Comparison of ENCODE assay signal across 13 mouse cellular contexts in the genomic region with DNA sequence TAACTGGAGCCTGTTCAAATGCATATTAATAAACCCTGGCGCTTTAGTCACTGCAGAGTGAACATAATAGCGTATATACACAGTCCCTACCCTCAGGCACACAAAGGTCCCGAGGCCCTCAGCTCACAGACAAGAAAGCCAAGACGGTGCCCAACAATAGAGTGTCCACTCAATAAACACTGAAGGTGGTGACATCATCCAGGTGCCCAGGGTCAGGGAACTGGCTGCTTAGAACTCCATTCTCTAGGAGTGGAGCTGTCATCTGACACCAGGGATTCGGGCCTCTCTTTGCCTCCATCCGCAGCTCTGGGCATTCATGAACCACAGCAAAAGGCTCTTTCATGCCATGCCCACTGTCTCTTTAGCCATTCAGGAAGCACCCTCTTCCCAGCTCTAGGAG. TPM values are rescaled to one million over a fixed set of nuclear protein-coding genes. Genes with fewer than 3 reads are reported as not detected.
DNase-seq lines count a peak whose midpoint lies in the region; ATAC-seq and TF ChIP-seq lines count a peak whose summit lies in the region.
"Had no signal": no experiment of that assay in that cellular context is flagged by ENCODE, and none has a peak within 500 bp of the region (broad histone marks: within the 10 kb centered on the region; RNA-seq: fewer than 3 reads in every experiment).

No protein-coding gene starts in this region.

- TF ChIP-seq CTCF in hindbrain, postnatal 0 days (IDR thresholded peaks at IDR 0.05; ENCODE audit: low read depth): no peak
- TF ChIP-seq CTCF in stomach, postnatal 0 days (IDR thresholded peaks at IDR 0.05; ENCODE audit: low read depth): no peak

- H3K9ac ChIP-seq in neural tube, embryonic 11.5 days (ENCODE audit: low read length): no peak overlapping the region
- no peak overlapping the region for H3K9ac ChIP-seq in hindbrain, postnatal 0 days (replicated peaks; ENCODE audit: low read length)
- H3K9ac ChIP-seq in stomach, postnatal 0 days (ENCODE audit: low read length): no peak overlapping the region
- H3K9ac ChIP-seq: heart, embryonic 15.5 days had no signal

- H3K4me1 ChIP-seq in neural tube, embryonic 11.5 days (ENCODE audit: control insufficient read depth, insufficient read depth, low read length): peaks cover 13% of the 10 kb centered on the region
- peaks cover 5% of the 10 kb centered on the region; the same call in 1 of the 2 replicates for H3K4me1 ChIP-seq in hindbrain, postnatal 0 days (ENCODE audit: insufficient read depth, low read length)
- H3K4me1 ChIP-seq in stomach, postnatal 0 days (replicated peaks; ENCODE audit: control insufficient read depth, insufficient read depth): no peaks in the 10 kb centered on the region

- peak; percentile 66 for DNase-seq in heart, adult 11 months
- no peak for DNase-seq in heart, adult 18-20 months
- DNase-seq in neural tube, embryonic 11.5 days (ENCODE audit: low spot score): no peak
- no peak for DNase-seq in neural tube, embryonic 10.5 days (ENCODE audit: extremely low spot score, low spot score)
- no peak for DNase-seq in hindbrain, postnatal 0 days (ENCODE audit: low spot score)
- DNase-seq in stomach, postnatal 0 days (ENCODE audit: low spot score): peak; percentile 35
- no peak for DNase-seq in cerebellum, postnatal 4 days (ENCODE audit: low spot score in 2 of 2)
- no peak for DNase-seq in cerebellum, postnatal 10 days
- DNase-seq: adrenal gland, postnatal 14 days; cerebellum, adult 8-10 months; left cerebral cortex, postnatal 4 days had no signal

- H3K36me3 ChIP-seq in neural tube, embryonic 11.5 days (ENCODE audit: control insufficient read depth, insufficient read depth, low read length): peaks cover 2% of the 10 kb centered on the region
- H3K36me3 ChIP-seq in hindbrain, postnatal 0 days (ENCODE audit: insufficient read depth, low read length): 0 out of 2 replicates have a peak, but pooled peaks cover 3% of the 10 kb centered on the region
- H3K36me3 ChIP-seq in stomach, postnatal 0 days (ENCODE audit: control insufficient read depth, insufficient read depth, low read length): no peaks in the 10 kb centered on the region; the same call in 1 of the 2 replicates
- H3K36me3 ChIP-seq: heart, embryonic 15.5 days had no signal

- no peak for TF ChIP-seq EP300 in stomach, postnatal 0 days (optimal IDR thresholded peaks at IDR 0.05)

- 43% methylated on average over 6 of the region's 6 CpGs for WGBS in neural tube, embryonic 11.5 days
- 19% methylated on average over 6 of the region's 6 CpGs for WGBS in hindbrain, postnatal 0 days
- 39% methylated on average over 6 of the region's 6 CpGs for WGBS in stomach, postnatal 0 days

- no peak for ATAC-seq in neural tube, embryonic 11.5 days (ENCODE audit: insufficient read depth, low FRiP score, low TSS enrichment)
- no peak for ATAC-seq in hindbrain, postnatal 0 days
- peak; percentile 38; the same call in 1 of the 2 replicates for ATAC-seq in stomach, postnatal 0 days (ENCODE audit: low FRiP score, low TSS enrichment)
- ATAC-seq: Patski had no signal

- no peaks in the 10 kb centered on the region for H3K27me3 ChIP-seq in neural tube, embryonic 11.5 days (ENCODE audit: control insufficient read depth, insufficient read depth, low read length)
- H3K27me3 ChIP-seq in hindbrain, postnatal 0 days (ENCODE audit: insufficient read depth, low read length): no peaks in the 10 kb centered on the region
- H3K27me3 ChIP-seq in stomach, postnatal 0 days (ENCODE audit: control insufficient read depth, insufficient read depth, low read length): no peaks in the 10 kb centered on the region
- H3K27me3 ChIP-seq: heart, embryonic 15.5 days; Patski had no signal

- no peaks in the 10 kb centered on the region for H3K9me3 ChIP-seq in neural tube, embryonic 11.5 days (ENCODE audit: control insufficient read depth, low read length)
- no peaks in the 10 kb centered on the region for H3K9me3 ChIP-seq in hindbrain, postnatal 0 days (ENCODE audit: low read length)
- H3K9me3 ChIP-seq in stomach, postnatal 0 days (ENCODE audit: control insufficient read depth, low read length): no peaks in the 10 kb centered on the region
- H3K9me3 ChIP-seq: heart, embryonic 15.5 days had no signal

- peak overlapping the region; percentile 89 for H3K4me2 ChIP-seq in neural tube, embryonic 11.5 days (ENCODE audit: low read depth)
- peak overlapping the region; percentile 100 for H3K4me2 ChIP-seq in hindbrain, postnatal 0 days (ENCODE audit: low read depth, low read length)
- H3K4me2 ChIP-seq in stomach, postnatal 0 days (replicated peaks; ENCODE audit: low read depth): no peak overlapping the region
- H3K4me2 ChIP-seq: heart, embryonic 15.5 days had no signal

- H3K4me3 ChIP-seq in neural tube, embryonic 11.5 days (ENCODE audit: low read depth, low read length): peak overlapping the region; percentile 72; the same call in 1 of the 2 replicates
- no peak overlapping the region; the same call in 1 of the 2 replicates for H3K4me3 ChIP-seq in hindbrain, postnatal 0 days (ENCODE audit: low read length)
- no peak overlapping the region for H3K4me3 ChIP-seq in stomach, postnatal 0 days (ENCODE audit: low read depth, low read length)
- H3K4me3 ChIP-seq: heart, embryonic 15.5 days had no signal

- no peak overlapping the region for H3K27ac ChIP-seq in neural tube, embryonic 11.5 days (ENCODE audit: low read depth, low read length)
- no peak overlapping the region for H3K27ac ChIP-seq in hindbrain, postnatal 0 days
- H3K27ac ChIP-seq in stomach, postnatal 0 days (replicated peaks): no peak overlapping the region; the same call in 1 of the 2 replicates
- H3K27ac ChIP-seq: heart, embryonic 15.5 days had no signal

RNA-seq across cellular contexts. Expression of a gene that starts 2.7 kb away (rescaled TPM):
- total RNA-seq in heart, adult 18-20 months (2021): 1 to 10 TPM; 2.6 to 3.9 TPM
- polyA plus RNA-seq in neural tube, embryonic 11.5 days (2014; fragmentation: Nextera tagmentation; extraction: Ambion mirVana): 18.2 and 19.7 TPM in 2 replicates
- 7.2 and 13.3 TPM in 2 replicates for total RNA-seq in hindbrain, postnatal 0 days (2014; rRNA removed)
- polyA plus RNA-seq in hindbrain, postnatal 0 days (2015; fragmentation: Nextera tagmentation; extraction: Ambion mirVana): 3.8 and 4.3 TPM in 2 replicates
- polyA plus RNA-seq in stomach, postnatal 0 days (2015; fragmentation: Nextera tagmentation; extraction: Ambion mirVana): 4.6 TPM in 2 replicates

Comparison
In these comparisons a context has a peak if more than half of its experiments do, and no peak if none do; other contexts are left out.
1. DNase-seq: peak in heart, adult 11 months (single experiment) and stomach, postnatal 0 days (single experiment); none in heart, adult 18-20 months (0 of 2), neural tube, embryonic 11.5 days (single experiment), neural tube, embryonic 10.5 days (single experiment), hindbrain, postnatal 0 days (single experiment), cerebellum, postnatal 4 days (0 of 2) and cerebellum, postnatal 10 days (0 of 2).